Mouse (Mus musculus): ENCODE measurements at regions not wholly inside any gene's neighbourhood (a gene's known extent, or its start where the extent isn't known, plus 50 kb on each side); places are given as distances from the start of the nearest gene placed in this dataset.

GRCm38 (mm10) chr1:80396560-80396959 lies 56.3 kb upstream of the Cul3 start:
- no peak for ATAC-seq (ENCODE audit: low TSS enrichment)

GRCm38 (mm10) chr1:80391406-80391805 lies 51.1 kb upstream of the Cul3 start:
- no peak for ATAC-seq (ENCODE audit: low TSS enrichment)

- ATAC-seq (ENCODE audit: low TSS enrichment) = peak; percentile 96
These were observed 50.1 kb upstream of the Cul3 start for GRCm38 (mm10) chr1:80390366-80390765.
